Mouse (Mus musculus) ES-E14 (cell line): ENCODE results near the gene Ddx18. TPM values are rescaled to one million over a fixed set of nuclear protein-coding genes. Genes with fewer than 3 reads are reported as not detected.

Experiments used
- DNase-seq: peaks from one replicate; pipeline ENCODE4 v3.0.0-alpha.2; 2013; ENCODE audit warnings: low read depth, low spot score
- H3K27ac ChIP-seq: 2 replicates; pipeline ENCODE4 v1.5.1; 2012; ENCODE audit warnings: low read depth, mild to moderate bottlenecking, low read length, moderate library complexity, mixed read lengths; ENCODE audit not compliant: poor library complexity, insufficient read depth, severe bottlenecking
- H3K36me3 ChIP-seq: 2 replicates; pipeline ENCODE4 v1.6.1; 2012; ENCODE audit warnings: mild to moderate bottlenecking, low read length, moderate library complexity, mixed read lengths; ENCODE audit not compliant: control insufficient read depth, poor library complexity, insufficient read depth, severe bottlenecking
- H3K4me1 ChIP-seq, 2 experiments: fragments of 150-350 bp in 1 of 2; sonication (generic) in 1 of 2; 2 replicates each; pipeline ENCODE4 v1.6.1; 2012; ENCODE audit warnings: low read length in 2 of 2, mild to moderate bottlenecking in 1 of 2, mixed read lengths in 1 of 2; ENCODE audit not compliant: control insufficient read depth in 2 of 2, insufficient read depth in 2 of 2, poor library complexity in 1 of 2
- H3K4me3 ChIP-seq, 2 experiments: fragments of 150-350 bp in 1 of 2; sonication (generic) in 1 of 2; 2 replicates each; pipeline ENCODE4 v1.5.1; 2012; ENCODE audit warnings: low read length in 2 of 2, low read depth in 1 of 2, mild to moderate bottlenecking in 1 of 2, mixed read lengths in 1 of 2; ENCODE audit not compliant: insufficient read depth in 1 of 2, poor library complexity in 1 of 2, severe bottlenecking in 1 of 2
- H3K9ac ChIP-seq: 2 replicates; pipeline ENCODE4 v1.6.1; 2012; ENCODE audit warnings: low read depth, mild to moderate bottlenecking, low read length, mixed read lengths; ENCODE audit not compliant: poor library complexity, insufficient read depth, severe bottlenecking
- H3K9me3 ChIP-seq: fragments of 150-350 bp; sonication (generic); 2 replicates; pipeline ENCODE4 v1.6.1; 2012; ENCODE audit warnings: low read depth, mild to moderate bottlenecking, low read length; ENCODE audit not compliant: control insufficient read depth, insufficient read depth
- CHD2 ChIP-seq: IDR thresholded peaks from 2 replicates; pipeline ENCODE4 v1.6.1; 2014; ENCODE audit warnings: mild to moderate bottlenecking, low read depth, low read length, inconsistent platforms
- HCFC1 ChIP-seq: IDR thresholded peaks from 2 replicates; pipeline ENCODE4 v1.6.1; 2012; ENCODE audit warnings: low read length, inconsistent platforms, borderline replicate concordance; ENCODE audit not compliant: insufficient read depth
- MAFK ChIP-seq: IDR thresholded peaks from 2 replicates; pipeline ENCODE4 v1.6.1; 2014; ENCODE audit warnings: mild to moderate bottlenecking, low read depth, low read length, inconsistent platforms; ENCODE audit not compliant: insufficient read depth
- ZC3H11A ChIP-seq: IDR thresholded peaks from 2 replicates; pipeline ENCODE4 v1.6.1; 2012; ENCODE audit warnings: low read depth, mild to moderate bottlenecking, inconsistent platforms, low read length, borderline replicate concordance
- ZNF384 ChIP-seq: IDR thresholded peaks from 2 replicates; pipeline ENCODE4 v1.6.1; 2012; ENCODE audit warnings: low read depth, low read length, inconsistent platforms
- in situ Hi-C, 2 experiments: fragments of 600-800 bp; cut with MboI; formaldehyde crosslinking; loops; one replicate each; pipeline ENCODE4 v1.15.1; 2025; ENCODE audit warnings: low sequenced_read_pairs in 2 of 2, inconsistent platforms in 1 of 2; ENCODE audit not compliant: unreplicated experiment in 2 of 2
- total RNA-seq: library from RNA; depleted of rRNA; stranded (reverse); fragments of 300-350 nt; gene quantifications from 2 replicates; pipeline ENCODE4 v1.2.3, GENCODE M21; 2012

Gene Ddx18
- total RNA-seq, 1 experiment = 126 TPM

- TF ChIP-seq ZC3H11A = no peak
- no peak for TF ChIP-seq CHD2
- no peak for TF ChIP-seq ZNF384
- TF ChIP-seq MAFK = no peak
- no peak for TF ChIP-seq HCFC1
Measured at GRCm38 (mm10) chr1:121549456-121549855, 18.3 kb downstream of the Ddx18 start.

DNA sequence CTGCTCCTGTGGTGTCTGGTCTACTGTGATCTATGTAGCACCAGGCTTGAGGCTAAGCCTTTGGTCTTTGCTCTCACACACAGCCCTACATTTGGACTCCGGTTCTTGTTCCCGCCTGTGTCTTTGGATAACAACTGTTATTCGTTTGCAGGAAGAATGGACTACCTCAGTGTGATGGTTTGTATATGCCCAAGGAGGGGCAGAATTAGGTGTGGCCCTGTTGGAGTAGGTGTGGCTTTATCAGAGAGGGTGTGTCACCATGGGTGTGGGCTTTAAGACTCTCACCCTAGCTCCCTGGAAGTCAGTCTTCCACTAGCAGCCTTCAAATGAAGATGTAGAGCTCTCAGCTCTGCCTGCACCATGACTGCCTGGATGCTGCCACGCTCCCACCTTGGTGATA, 19.1 kb downstream of the Ddx18 start:
- Histone ChIP-seq H3K36me3 (peaks cover 8% of the 10 kb centered on the region), H3K9me3 (no peaks in the 10 kb centered on the region), H3K27ac (no peak overlapping the region), H3K9ac (no peak overlapping the region), H3K4me3 (no peak overlapping the region), H3K4me1 (no peaks in the 10 kb centered on the region)
- TF ChIP-seq ZC3H11A (no peak), HCFC1 (no peak), MAFK (no peak), CHD2 (no peak), ZNF384 (no peak)
- in situ Hi-C loops = no loop called here
- no peak for DNase-seq

More at GRCm38 (mm10) chr1:121549456-121549855, 18.3 kb downstream of the Ddx18 start:
- Histone ChIP-seq H3K9ac (no peak overlapping the region), H3K4me1 (no peaks in the 10 kb centered on the region), H3K27ac (no peak overlapping the region), H3K4me3 (no peak overlapping the region), H3K36me3 (peaks cover 13% of the 10 kb centered on the region), H3K9me3 (no peaks in the 10 kb centered on the region)
- no peak for DNase-seq
- in situ Hi-C loops = no loop called here

GRCm38 (mm10) chr1:121546844-121547243, 20.9 kb downstream of the Ddx18 start:
- no peak for DNase-seq
- in situ Hi-C loops = no loop called here

DNA sequence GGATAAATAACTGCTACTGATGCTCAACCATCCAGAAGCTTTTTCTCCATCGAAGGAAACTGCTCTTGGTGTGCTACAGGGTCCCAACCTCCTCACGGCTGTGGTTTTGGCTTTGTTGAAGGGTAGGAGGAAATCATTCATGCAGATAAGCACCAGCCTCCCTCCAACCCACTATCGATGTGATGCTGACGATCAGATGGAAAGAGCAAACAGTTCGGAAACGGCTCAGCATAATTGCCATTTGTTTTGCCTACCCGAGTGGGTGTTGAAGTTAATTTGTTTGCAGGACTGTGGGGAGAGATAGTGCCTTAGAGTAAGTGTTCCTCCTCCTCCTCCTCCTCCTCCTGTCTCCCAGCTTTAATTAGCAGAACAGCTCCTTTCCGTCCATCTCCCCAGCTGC, 27.4 kb downstream of the Ddx18 start:
- H3K9ac ChIP-seq = no peak overlapping the region
- H3K36me3 ChIP-seq = no peaks in the 10 kb centered on the region
- H3K4me3 ChIP-seq = no peak overlapping the region
- H3K9me3 ChIP-seq = no peaks in the 10 kb centered on the region
- no peak for DNase-seq
- no peak for TF ChIP-seq HCFC1
- no peak for TF ChIP-seq CHD2
- TF ChIP-seq MAFK = no peak
- no peak for TF ChIP-seq ZNF384
- no peak for TF ChIP-seq ZC3H11A
- H3K27ac ChIP-seq = no peak overlapping the region
- H3K4me1 ChIP-seq = no peaks in the 10 kb centered on the region
- in situ Hi-C loops = no loop called here

More at GRCm38 (mm10) chr1:121546844-121547243, 20.9 kb downstream of the Ddx18 start:
- H3K27ac ChIP-seq = no peak overlapping the region
- no peaks in the 10 kb centered on the region for H3K9me3 ChIP-seq
- 0 out of 2 replicates have a peak, but pooled peaks cover 2% of the 10 kb centered on the region for H3K36me3 ChIP-seq
- no peak overlapping the region for H3K4me3 ChIP-seq
- no peak for TF ChIP-seq MAFK
- TF ChIP-seq CHD2 = no peak
- TF ChIP-seq ZC3H11A = no peak
- TF ChIP-seq HCFC1 = no peak
- TF ChIP-seq ZNF384 = no peak
- H3K9ac ChIP-seq = no peak overlapping the region
- no peaks in the 10 kb centered on the region for H3K4me1 ChIP-seq

DNA sequence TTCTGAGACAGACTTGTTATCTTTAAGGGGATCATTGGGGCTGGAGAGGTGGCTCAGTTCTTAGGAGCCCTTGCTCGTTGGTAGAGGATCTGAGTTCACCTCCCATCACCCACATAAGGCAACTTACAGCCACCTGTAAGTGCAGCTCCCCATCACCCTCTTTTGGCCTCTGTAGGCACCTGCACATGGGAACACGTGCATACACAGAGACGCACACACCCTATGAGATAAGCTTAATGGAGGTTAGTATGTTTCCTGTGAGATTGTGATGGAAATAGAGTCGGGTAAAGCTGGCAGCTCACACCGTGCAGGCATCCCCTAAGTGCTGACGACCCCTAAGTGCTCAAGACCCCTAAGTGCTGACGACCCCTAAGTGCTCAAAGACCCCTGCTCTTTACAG, 36.4 kb downstream of the Ddx18 start:
- in situ Hi-C loops = no loop called here

More for the DNA sequence above, 36.4 kb downstream of the Ddx18 start:
- no peak overlapping the region for H3K4me3 ChIP-seq
- H3K27ac ChIP-seq = no peak overlapping the region
- TF ChIP-seq HCFC1 = no peak
- no peak for TF ChIP-seq MAFK
- TF ChIP-seq ZNF384 = no peak
- no peak for TF ChIP-seq CHD2
- no peak for TF ChIP-seq ZC3H11A
- peaks cover 0 to 4% of the 10 kb centered on the region in 2 experiments; a peak in 2 of 4 replicates for H3K4me1 ChIP-seq
- no peak overlapping the region for H3K9ac ChIP-seq
- no peaks in the 10 kb centered on the region for H3K36me3 ChIP-seq
- no peaks in the 10 kb centered on the region for H3K9me3 ChIP-seq
- DNase-seq = no peak
